Mouse (Mus musculus): Measurements from ENCODE around the gene Rbmx.

DNA sequence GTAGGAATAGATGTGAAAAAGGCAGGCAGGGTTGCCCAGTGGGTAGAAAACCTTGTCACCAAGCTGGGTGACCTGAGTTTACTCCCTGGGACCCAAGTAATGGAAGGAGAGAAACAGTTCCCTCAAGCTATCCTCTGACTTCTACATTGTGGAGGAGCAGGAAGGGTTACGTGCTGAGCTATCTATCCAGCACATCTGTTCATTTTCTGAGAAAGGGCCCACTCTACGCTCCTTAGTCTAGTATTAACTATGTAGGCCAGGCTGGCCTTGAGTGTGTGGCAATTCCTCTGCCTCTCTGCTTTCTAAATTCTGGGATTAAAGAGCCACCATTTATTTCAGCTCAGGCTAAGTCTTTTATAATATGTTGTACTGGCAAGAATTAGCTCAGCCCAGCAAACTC, 19.3 kb downstream of the Rbmx start:
- TF ChIP-seq CTCF (IDR thresholded peaks at IDR 0.05; ENCODE audit: control insufficient read depth, insufficient read depth, low read length) (no peak), POLR2A (IDR thresholded peaks at IDR 0.05; ENCODE audit: borderline replicate concordance, control insufficient read depth, low read depth, low read length) (no peak)

Data from bone marrow, adult 2 months (tissue).